Mouse (Mus musculus): ENCODE measurements around the gene Phf1. TPM values are rescaled to one million over a fixed set of nuclear protein-coding genes. Genes with fewer than 3 reads are reported as not detected.
"Not testable (repeated sequence)": the region's sequence is repeated elsewhere in the genome, so short reads cannot be mapped to it uniquely, and the experiment has no call there.

The Phf1 gene
- polyA plus RNA-seq, 1 experiment: 5.0 TPM

DNA sequence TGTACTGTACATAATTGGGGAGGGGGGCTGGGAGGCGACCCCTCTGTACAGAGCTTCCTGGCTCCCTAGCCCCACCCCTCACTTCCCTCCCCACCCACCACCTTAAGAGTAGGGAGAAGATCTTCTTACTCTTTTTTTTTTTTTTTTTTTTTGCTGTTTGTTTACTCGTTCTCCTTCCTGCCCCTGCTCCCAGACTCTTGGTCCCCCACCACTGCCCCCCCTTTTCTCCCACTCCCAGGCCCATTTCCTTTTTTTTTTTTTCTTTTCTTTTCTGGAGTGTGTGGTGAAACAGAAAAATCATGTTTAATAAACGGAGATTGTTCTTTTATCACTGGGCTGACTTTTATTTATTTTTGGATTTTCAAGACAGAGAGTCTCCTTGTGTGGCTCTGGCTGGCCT lies 39.3 kb downstream of the Phf1 start:
- peaks cover 53% of the 10 kb centered on the region for H3K4me1 ChIP-seq (ENCODE audit: control insufficient read depth)
- H3K36me3 ChIP-seq (ENCODE audit: control insufficient read depth): peaks cover 38% of the 10 kb centered on the region
- no peaks in the 10 kb centered on the region for H3K9me3 ChIP-seq (ENCODE audit: control insufficient read depth, low read length)
- H3K27me3 ChIP-seq (ENCODE audit: control insufficient read depth): no peaks in the 10 kb centered on the region
- TF ChIP-seq GATA1 (IDR thresholded peaks at IDR 0.05; ENCODE audit: low read length) (no peak), TAL1 (IDR thresholded peaks at IDR 0.05; ENCODE audit: low read length) (no peak)
- peak overlapping the region; percentile 81 for H3K4me3 ChIP-seq (replicated peaks)

DNA sequence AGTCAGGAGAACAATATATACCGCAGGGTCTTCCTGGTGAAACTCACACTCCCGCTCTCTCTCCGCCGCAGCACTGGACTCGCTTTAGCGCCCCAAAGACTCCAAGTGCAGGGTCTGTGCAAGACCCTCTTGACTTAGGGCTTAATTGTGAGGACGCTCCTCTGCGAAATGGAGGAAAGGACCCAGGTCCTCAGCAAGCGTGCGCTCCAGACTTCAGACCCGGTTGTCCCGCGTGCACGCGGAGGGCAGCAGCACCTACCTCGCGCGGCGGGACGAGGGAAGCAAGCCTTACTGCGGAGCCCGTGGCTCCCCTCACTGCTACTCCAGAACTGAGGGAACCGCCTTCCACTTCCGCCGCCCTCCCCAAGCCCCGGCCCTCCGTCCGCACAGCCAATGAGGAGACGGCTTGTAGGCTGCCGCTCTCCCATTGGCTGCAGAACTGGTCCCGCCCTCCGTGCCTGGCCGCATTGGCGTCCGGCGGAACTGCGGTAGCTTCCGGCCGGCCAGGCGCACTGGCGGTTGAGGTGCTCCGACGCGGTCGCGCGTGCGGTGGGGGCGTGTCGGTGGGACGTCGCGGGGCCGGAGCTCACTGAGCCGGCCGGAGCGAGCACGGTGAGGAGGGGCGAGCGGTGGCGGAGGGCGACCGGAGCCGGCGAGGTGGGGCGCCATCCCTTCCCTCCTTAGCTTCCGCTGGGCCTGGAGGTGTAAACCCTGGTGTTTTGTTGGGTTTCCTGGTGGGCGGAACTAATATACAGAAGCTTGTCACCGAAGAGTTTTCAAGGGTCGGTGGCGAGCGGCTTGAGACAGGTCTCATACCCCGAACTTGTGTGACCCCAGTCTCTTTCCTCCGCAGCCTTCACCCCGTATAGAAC lies 40.1 kb downstream of the Phf1 start, which contains the start of gene Zbtb9:
Gene Zbtb9 (plus strand): TSS at position 465 of the 872 bp plus-strand sequence.
- H3K36me3 ChIP-seq (ENCODE audit: control insufficient read depth): peaks cover 39% of the 10 kb centered on the region
- TF ChIP-seq TAL1 (IDR thresholded peaks at IDR 0.05; ENCODE audit: low read length) (no peak), GATA1 (IDR thresholded peaks at IDR 0.05; ENCODE audit: low read length) (no peak)

DNA sequence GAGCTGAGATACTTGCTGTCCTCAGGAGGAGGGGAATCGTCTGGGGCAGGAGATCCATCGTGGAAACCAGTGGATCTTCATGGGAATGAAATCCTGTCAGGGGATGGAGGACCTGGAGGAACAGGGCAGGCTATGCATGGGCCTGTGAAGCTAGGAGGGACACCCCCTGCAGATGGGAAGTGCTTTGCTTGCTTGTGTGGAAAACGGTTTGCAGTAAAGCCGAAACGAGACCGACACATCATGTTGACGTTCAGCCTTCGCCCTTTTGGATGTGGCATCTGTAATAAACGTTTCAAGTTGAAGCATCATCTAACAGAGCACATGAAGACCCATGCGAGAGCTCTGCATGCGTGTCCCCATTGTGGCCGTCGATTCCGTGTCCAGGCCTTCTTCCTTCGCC lies 41.7 kb downstream of the Phf1 start:
- TF ChIP-seq TAL1 (IDR thresholded peaks at IDR 0.05; ENCODE audit: low read length): no peak
- TF ChIP-seq GATA1 (IDR thresholded peaks at IDR 0.05; ENCODE audit: low read length): no peak
- no peaks in the 10 kb centered on the region for H3K27me3 ChIP-seq (ENCODE audit: control insufficient read depth)
- H3K9me3 ChIP-seq (ENCODE audit: control insufficient read depth, low read length): no peaks in the 10 kb centered on the region
- H3K36me3 ChIP-seq (ENCODE audit: control insufficient read depth): peaks cover 54% of the 10 kb centered on the region
- H3K4me3 ChIP-seq (replicated peaks): peak overlapping the region; percentile 13
- H3K4me1 ChIP-seq (ENCODE audit: control insufficient read depth): peaks cover 53% of the 10 kb centered on the region

More for the DNA sequence above, 40.1 kb downstream of the Phf1 start, which contains the start of gene Zbtb9:
- peaks cover 53% of the 10 kb centered on the region for H3K4me1 ChIP-seq (ENCODE audit: control insufficient read depth)
- H3K27me3 ChIP-seq (ENCODE audit: control insufficient read depth): no peaks in the 10 kb centered on the region
- no peaks in the 10 kb centered on the region for H3K9me3 ChIP-seq (ENCODE audit: control insufficient read depth, low read length)
- H3K4me3 ChIP-seq (replicated peaks): peak within 1 kb of the TSS; percentile 81

DNA sequence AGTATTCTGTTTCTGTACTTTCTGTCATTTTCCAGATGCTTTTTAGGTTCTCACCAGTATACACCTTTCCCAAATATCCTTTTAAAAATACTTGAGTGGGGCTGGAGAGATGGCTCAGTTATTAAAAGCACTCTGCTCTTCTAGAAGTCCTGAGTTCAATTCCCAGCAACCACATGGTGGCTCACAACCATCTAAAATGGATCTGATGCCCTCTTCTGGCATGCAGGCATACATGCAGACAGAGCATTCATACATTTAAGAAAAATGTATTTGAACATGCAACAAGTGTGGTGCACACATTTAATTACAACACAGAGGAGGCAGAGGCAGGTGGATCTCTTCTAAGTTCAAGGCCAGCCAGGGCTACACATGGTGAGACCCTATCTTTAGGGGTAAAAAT lies 42.6 kb downstream of the Phf1 start:
- Histone ChIP-seq H3K36me3 (ENCODE audit: control insufficient read depth) (peaks cover 59% of the 10 kb centered on the region), H3K4me1 (ENCODE audit: control insufficient read depth) (peaks cover 55% of the 10 kb centered on the region)
- TF ChIP-seq TAL1 (IDR thresholded peaks at IDR 0.05; ENCODE audit: low read length) (no peak), GATA1 (IDR thresholded peaks at IDR 0.05; ENCODE audit: low read length) (no peak)

DNA sequence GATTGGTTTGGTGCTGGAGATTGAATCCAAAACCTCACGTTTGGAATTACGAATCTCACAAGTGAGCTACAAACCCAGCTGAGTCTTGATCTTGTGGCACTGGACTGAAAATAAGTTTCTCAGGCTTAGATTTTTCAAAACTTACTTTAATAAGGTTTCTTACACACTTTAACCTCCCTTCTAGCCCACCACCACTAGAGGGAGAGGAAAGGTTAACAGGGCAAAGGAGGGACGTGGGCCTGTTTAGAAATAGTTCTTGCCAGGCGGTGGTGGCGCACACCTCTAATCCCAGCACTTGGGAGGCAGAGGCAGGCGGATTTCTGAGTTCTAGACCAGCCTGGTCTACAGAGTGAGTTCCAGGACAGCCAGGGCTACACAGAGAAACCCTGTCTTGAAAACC lies 44.5 kb downstream of the Phf1 start:
- H3K9me3 ChIP-seq (ENCODE audit: control insufficient read depth, low read length); H3K4me3 ChIP-seq (replicated peaks); H3K27me3 ChIP-seq (ENCODE audit: control insufficient read depth): not testable (repeated sequence)
- Histone ChIP-seq H3K4me1 (ENCODE audit: control insufficient read depth) (peaks cover 42% of the 10 kb centered on the region), H3K36me3 (ENCODE audit: control insufficient read depth) (peaks cover 65% of the 10 kb centered on the region)

More for the DNA sequence above, 42.6 kb downstream of the Phf1 start:
- H3K9me3 ChIP-seq (ENCODE audit: control insufficient read depth, low read length): no peaks in the 10 kb centered on the region
- H3K4me3 ChIP-seq (replicated peaks): no peak overlapping the region
- no peaks in the 10 kb centered on the region for H3K27me3 ChIP-seq (ENCODE audit: control insufficient read depth)

DNA sequence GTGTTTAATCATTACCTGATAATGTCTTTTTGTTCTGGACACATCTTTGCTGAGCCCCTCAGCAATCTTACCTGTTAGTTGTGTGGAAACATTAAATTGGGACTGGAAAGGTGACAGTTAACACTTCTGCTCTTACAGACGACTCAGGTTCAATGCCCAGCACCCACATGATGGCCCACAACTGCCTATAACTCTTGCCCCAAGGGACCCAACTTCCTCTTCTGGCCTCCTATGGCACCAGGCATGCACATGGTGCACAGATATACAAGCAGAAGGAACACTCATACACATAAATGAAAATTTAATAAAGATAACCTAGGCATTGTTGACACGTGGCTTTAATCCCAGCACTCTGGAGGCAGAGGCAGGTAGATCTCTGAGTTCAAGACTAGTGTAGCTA lies 46.6 kb downstream of the Phf1 start:
- Histone ChIP-seq H3K4me1 (ENCODE audit: control insufficient read depth) (peaks cover 26% of the 10 kb centered on the region), H3K27me3 (ENCODE audit: control insufficient read depth) (no peaks in the 10 kb centered on the region), H3K36me3 (ENCODE audit: control insufficient read depth) (peaks cover 61% of the 10 kb centered on the region), H3K9me3 (ENCODE audit: control insufficient read depth, low read length) (no peaks in the 10 kb centered on the region), H3K4me3 (replicated peaks) (no peak overlapping the region)
- TF ChIP-seq GATA1 (IDR thresholded peaks at IDR 0.05; ENCODE audit: low read length) (no peak), TAL1 (IDR thresholded peaks at IDR 0.05; ENCODE audit: low read length) (no peak)

DNA sequence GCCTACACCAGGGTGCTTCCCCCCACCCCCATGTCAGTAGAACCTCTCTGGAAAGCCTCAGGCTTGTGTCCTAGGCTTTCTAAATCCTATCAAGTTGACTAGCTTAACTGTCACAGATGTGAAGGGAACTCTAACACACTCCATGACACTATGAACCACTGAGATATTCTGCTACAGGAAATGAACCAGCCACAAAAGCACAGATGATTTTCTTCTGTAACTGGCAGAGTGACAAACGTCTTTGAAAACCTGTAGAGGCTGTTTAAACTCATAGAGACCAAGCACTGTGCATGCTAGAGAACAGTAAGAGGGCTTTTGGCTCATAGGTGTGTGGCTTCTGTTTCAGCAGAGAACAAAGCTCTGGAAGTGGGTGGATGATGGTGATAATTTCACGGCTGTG lies 48.2 kb downstream of the Phf1 start:
- Histone ChIP-seq H3K9me3 (ENCODE audit: control insufficient read depth, low read length) (no peaks in the 10 kb centered on the region), H3K27me3 (ENCODE audit: control insufficient read depth) (no peaks in the 10 kb centered on the region), H3K36me3 (ENCODE audit: control insufficient read depth) (peaks cover 45% of the 10 kb centered on the region), H3K4me3 (replicated peaks) (no peak overlapping the region), H3K4me1 (ENCODE audit: control insufficient read depth) (peaks cover 11% of the 10 kb centered on the region)
- TF ChIP-seq TAL1 (IDR thresholded peaks at IDR 0.05; ENCODE audit: low read length) (no peak), GATA1 (IDR thresholded peaks at IDR 0.05; ENCODE audit: low read length) (no peak)

DNA sequence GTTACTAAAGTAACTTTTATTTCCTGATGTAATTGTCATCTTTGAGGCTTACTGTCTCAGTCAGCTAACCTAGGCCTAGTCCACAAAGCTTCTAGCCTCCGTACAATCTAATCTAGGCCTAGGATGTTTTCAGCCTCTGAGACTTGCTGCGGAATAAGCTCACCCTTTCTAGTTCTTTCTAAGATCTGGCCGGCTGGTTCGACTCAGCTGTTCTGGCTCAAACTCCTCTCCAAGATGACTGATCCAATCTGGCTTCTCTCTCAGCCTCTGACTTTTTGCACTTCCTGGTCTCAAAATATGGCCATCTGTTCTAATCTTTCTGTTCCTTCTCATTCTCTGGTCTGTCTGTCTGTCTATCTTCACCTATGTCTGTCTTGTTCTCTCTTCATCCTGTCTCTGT lies 50.5 kb downstream of the Phf1 start:
- Histone ChIP-seq H3K36me3 (ENCODE audit: control insufficient read depth) (peaks cover 23% of the 10 kb centered on the region), H3K4me1 (ENCODE audit: control insufficient read depth) (peaks cover 4% of the 10 kb centered on the region)

DNA sequence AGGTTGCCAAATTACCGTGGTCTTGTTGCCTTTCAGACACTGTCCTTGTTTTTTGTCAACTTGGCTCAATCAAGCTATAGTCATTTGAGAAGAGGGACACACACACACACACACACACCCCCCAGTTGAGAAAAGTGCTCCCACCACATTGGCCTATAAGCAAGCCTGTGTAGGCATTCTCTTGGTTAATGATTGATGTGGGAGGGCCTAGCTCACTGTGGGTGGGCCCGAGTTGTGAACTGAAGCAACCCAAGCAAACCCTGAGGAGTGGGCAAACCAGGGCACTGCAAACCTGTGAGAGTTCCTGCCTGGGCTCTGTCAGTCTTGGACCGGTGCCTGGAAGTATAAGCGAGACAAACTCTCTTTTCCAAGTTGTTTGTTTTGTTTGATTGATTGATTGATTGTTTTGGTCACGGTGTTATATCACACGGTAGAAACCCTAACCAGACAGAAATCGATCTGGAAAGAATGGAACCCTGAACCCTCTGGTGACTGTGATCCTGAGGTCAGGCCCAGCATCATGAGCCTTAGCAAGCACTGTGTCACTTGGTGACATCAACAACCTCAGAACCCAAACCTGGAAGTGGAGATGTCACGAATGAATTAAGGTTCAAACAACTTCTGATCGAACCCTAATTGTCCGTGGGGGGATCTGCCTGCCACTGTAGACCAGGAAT lies 52.8 kb downstream of the Phf1 start:
- H3K4me1 ChIP-seq (ENCODE audit: control insufficient read depth): no peaks in the 10 kb centered on the region; the same call in 1 of the 2 replicates
- H3K27me3 ChIP-seq (ENCODE audit: control insufficient read depth): no peaks in the 10 kb centered on the region
- H3K9me3 ChIP-seq (ENCODE audit: control insufficient read depth, low read length): no peaks in the 10 kb centered on the region; the same call in 1 of the 2 replicates
- peaks cover 3% of the 10 kb centered on the region for H3K36me3 ChIP-seq (ENCODE audit: control insufficient read depth)
- TF ChIP-seq TAL1 (IDR thresholded peaks at IDR 0.05; ENCODE audit: low read length) (no peak), GATA1 (IDR thresholded peaks at IDR 0.05; ENCODE audit: low read length) (no peak)
- H3K4me3 ChIP-seq (replicated peaks): no peak overlapping the region

More for the DNA sequence above, 50.5 kb downstream of the Phf1 start:
- no peak overlapping the region for H3K4me3 ChIP-seq (replicated peaks)
- TF ChIP-seq TAL1 (IDR thresholded peaks at IDR 0.05; ENCODE audit: low read length) (no peak), GATA1 (IDR thresholded peaks at IDR 0.05; ENCODE audit: low read length) (no peak)
- H3K27me3 ChIP-seq (ENCODE audit: control insufficient read depth): no peaks in the 10 kb centered on the region
- no peaks in the 10 kb centered on the region; the same call in 1 of the 2 replicates for H3K9me3 ChIP-seq (ENCODE audit: control insufficient read depth, low read length)

Other genes starting within 250 kb of the Phf1 start
- gene Crebrf, start 217.4 kb upstream of the Phf1 start, polyA plus RNA-seq (2012): 0.02 and 0.10 TPM in 2 replicates
- 2.4 and 2.9 TPM in 2 replicates for gene Bnip1, start 152.0 kb upstream of the Phf1 start, polyA plus RNA-seq (2012)
- gene Nkx2-5, start 88.0 kb upstream of the Phf1 start, polyA plus RNA-seq (2012): not detected in 2 replicates
- gene Kifc5b, start 16.0 kb upstream of the Phf1 start, polyA plus RNA-seq (2012): 8.1 and 9.2 TPM in 2 replicates
- 19.6 and 19.8 TPM in 2 replicates for gene Cuta, start 6.5 kb downstream of the Phf1 start, polyA plus RNA-seq (2012)
- gene Syngap1, start 8.2 kb downstream of the Phf1 start, polyA plus RNA-seq (2012): 0.78 and 0.86 TPM in 2 replicates
- 0.12 and 0.13 TPM in 2 replicates for gene Zbtb9, start 40.1 kb downstream of the Phf1 start, polyA plus RNA-seq (2012)
- 8.1 TPM in 2 replicates for gene Bak1, start 96.0 kb downstream of the Phf1 start, polyA plus RNA-seq (2012)
- 0.02 and 0.04 TPM in 2 replicates for gene Itpr3, start 124.3 kb downstream of the Phf1 start, polyA plus RNA-seq (2012)
- gene Uqcc2, start 200.9 kb downstream of the Phf1 start, polyA plus RNA-seq (2012): 24.0 and 25.9 TPM in 2 replicates
- 0.03 TPM in 1 of 2 replicates, not detected in the other for gene Ip6k3, start 234.7 kb downstream of the Phf1 start, polyA plus RNA-seq (2012)